Mouse (Mus musculus): ENCODE measurements around the gene Mthfd2.
"Not testable (repeated sequence)": the region's sequence is repeated elsewhere in the genome, so short reads cannot be mapped to it uniquely, and the experiment has no call there.

The Mthfd2 gene

DNA sequence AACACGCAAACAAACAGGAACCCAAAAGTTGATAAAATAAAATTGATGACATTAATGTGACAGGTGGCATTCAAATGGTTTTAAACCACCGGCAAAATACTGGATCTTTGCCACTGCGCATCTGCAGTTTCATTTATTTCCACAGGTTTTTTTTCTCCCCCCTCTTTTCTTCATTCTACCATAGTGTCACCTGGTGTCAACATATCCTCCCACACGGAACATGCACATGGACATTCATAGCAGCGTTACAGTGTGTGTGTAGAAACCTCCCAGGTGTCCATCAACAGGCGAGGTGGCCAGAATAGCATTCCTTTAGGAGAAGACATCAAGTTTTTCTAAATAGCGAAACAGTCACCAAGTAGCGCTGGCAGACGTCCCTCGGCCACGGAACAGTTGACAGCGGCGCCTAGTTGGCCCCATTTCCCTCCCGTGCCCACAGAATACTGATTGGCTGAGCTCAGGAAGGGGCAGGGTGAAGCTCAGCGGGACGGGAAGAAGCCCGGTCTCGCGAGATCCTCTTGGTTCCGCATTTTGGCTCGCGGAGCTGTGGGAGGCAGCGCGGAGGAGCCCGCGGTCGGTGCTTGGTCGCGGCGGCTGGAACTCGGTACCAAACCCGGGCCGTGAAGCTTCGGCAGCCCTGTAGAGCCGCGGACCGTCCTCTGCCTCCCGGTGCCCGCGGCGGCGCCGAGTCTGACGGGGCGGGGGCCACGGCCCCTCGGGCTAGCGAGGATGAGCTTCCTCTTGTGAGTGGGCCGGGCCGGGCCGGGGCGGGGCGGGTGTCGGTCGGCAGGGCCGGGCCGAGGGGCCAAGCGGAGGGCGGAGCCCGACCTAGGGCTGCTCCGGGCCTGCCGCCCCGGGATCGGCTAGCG, at the start of gene Mthfd2, which contains the start of gene Mob1a:
Gene Mthfd2 (minus strand): TSS at position 384 of the 869 bp plus-strand sequence.
Gene Mob1a (plus strand): TSS at position 492 of the 869 bp plus-strand sequence.
- in situ Hi-C loops (cut with MboI, MseI) = no loop called here

- in situ Hi-C loops (cut with MboI, MseI) = no loop called here
Observed at GRCm38 (mm10) chr6:83373704-83374300, 48.1 kb upstream of the Mthfd2 start.

DNA sequence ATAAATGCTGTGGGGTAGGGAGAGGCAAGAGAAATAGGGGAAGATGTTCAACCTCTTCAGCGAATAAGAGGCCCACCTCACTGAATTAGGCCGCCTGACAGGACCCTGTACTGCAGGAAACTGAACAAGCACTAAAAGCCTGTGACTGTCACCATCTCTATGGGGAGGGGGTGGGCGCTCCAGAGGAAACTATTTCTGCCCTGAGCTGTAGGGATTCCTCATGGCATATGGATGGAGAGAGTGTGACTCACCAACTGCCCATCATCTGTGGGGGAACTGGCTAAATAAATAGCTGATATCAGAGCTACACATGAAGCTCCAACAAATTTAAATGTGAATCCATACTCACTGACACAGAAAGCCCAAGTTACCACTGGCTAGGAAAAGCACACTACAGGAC, 45.6 kb upstream of the Mthfd2 start:
- in situ Hi-C loops (cut with MboI, MseI) = no loop called here

GRCm38 (mm10) chr6:83370316-83370965, 44.7 kb upstream of the Mthfd2 start:
- in situ Hi-C loops (cut with MboI, MseI) = no loop called here

- in situ Hi-C loops (cut with MboI, MseI) = loop anchor here in 1 of 2 experiments (5.0 kb wide), 1 partner anchor 39 kb away; no protein-coding TSS in a partner anchor
Observed at GRCm38 (mm10) chr6:83363075-83363474, 37.4 kb upstream of the Mthfd2 start.

DNA sequence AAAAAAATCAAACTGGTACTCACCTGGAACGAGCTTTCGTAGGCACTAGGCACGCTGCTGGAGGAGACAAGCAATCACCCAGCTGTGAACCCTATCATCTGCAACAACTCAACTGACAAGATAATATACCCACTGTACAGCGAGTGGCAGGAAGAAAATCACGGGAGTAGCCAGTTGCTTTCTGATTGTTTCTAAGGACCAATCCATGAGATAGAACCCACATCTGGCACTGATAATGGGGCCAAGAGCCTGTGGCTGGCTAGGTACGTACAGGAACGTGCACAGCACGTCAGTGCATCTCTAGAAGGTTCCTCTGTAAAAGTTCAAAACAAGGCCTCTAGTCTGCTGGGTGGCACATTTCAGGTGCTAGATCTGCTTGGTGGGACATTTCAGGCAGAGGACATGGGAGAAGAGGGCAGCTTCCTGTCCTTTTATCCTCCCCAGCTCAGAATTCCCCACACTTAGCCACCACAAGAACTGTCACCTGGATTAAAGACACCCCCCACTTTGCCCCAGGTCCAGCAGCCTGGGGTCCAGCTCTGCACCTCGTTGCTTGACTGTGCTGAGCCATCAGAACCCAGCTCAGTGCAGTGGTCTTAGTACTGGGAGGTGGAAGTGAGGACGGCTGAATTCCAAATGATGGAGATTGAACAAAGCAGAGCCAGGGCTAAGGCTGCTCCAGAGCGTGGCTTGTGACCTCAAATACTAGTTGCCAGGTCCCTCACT, 36.0 kb upstream of the Mthfd2 start:
- in situ Hi-C loops (cut with MboI, MseI) = loop anchor here in 1 of 2 experiments (5.0 kb wide), 1 partner anchor 41 kb away; no protein-coding TSS in a partner anchor

GRCm38 (mm10) chr6:83357436-83357835, 31.7 kb upstream of the Mthfd2 start:
- in situ Hi-C loops (cut with MboI, MseI) = loop anchor here (5.0 kb wide), 2 partner anchors 155 to 300 kb away; partner anchors contain the start of gene Clec4f (in 1 of the 2)

DNA sequence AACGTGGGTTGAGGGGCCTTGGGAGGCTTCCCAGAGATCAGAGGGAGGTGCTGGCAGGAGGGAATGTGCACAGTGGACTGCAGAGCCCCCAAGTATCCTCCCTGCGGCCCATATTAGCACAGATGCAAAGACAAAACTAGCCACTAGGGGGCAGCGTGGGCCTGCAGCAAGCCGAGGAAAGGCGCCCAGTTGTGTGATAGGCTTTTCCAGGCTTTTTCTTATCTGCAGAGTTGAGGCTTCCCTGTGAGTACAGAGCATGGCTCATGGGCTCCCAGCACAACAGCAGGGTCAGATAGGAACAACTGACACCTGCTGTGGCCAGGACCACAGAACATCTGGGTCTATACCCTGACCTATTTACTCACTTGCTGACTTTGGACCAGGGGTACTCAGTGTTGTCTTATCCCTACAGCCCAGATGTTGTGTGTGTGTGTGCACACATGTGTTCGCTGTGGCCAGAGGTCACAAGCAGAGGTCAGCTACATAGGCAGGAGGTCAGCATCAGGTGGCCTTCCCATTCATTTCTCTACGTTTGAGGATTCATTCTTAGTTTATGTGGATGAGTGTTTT, 30.9 kb upstream of the Mthfd2 start:
- in situ Hi-C loops (cut with MboI, MseI) = loop anchor here (5.0 kb wide), 2 partner anchors 156 to 301 kb away; partner anchors contain the start of gene Clec4f (in 1 of the 2)

DNA sequence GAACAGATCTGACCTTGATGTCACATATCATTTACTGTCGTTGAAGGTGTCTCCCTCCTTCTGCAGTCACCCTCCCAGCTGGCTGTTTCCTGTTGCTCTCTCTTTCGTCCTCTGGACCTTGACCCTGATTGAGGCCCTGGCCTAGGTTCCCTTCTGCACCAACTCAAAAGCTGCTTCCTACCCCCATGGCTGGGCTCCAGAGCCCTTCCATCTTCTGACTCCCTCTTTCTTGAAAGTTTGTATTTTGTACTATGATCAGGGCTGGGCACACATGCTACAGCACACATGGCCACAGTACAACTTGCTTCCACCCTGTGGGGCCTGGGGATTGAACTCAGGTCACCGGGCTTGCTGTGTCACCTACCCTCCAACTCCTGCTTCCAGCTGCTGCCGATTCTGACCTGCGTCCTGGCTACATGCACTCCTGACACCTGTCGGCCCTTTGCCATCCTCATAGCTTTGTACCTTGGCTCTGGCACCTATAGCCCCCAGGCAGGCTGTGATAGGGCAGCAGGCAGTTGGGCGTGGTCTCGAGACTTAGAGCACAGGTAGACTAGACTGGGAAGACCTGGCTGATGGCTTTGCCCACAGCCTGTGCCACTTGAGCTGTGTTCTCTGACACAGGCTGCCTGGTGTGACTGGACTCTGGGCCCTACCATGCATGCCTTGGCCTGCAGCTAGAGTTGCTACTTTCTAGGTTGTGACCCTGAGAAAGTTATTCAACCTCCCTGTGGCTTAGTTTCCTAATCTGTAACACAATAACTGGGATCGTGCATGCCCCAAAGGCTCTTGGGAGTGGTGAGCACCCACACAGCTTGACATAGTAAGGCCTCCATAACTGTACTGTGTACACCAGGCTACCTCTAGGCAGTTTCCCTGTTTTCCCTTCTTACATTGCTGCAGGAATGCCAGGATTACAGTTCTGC, 29.4 kb upstream of the Mthfd2 start:
- in situ Hi-C loops (cut with MboI, MseI) = loop anchor here (5.0 kb wide), 3 partner anchors 157 to 302 kb away; partner anchors contain the start of gene Clec4f (in 1 of the 2)

DNA sequence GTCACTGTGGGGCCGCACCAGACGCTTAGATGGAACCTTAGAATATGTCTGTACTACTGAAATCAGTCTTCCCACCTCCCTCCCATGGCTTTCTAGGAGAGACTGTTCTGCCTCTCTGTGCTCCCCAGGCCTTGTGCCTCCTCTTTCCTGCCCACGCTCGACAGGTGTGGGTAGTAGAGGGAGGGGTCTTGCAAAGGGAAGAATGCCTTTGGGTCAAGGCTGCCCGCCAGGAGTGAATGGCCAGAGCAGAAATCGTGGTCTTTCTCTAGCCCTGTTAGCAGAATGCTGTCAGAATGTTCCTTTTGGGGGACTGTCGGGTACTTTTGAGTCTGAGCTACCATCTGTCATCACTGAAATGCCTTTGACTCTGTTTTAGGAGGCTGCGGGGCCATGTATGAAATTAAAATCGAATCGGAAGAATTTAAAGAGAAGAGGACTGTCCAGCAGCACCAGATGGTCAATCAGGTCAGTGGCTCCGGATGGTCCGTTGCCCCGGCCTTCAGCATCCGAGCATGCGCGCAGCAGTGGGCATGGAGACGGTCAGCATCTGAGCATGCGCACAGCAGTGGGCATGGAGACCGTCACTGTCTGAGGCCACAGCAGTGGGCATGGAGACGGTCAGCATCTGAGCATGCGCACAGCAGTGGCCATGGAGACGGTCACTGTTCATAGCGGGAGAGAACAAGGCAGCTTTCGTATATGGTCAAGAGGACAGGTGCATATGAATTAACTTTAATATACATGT, 27.1 kb upstream of the Mthfd2 start:
- in situ Hi-C loops (cut with MboI, MseI) = loop anchor here in 1 of 2 experiments (5.0 kb wide), 2 partner anchors 159 to 214 kb away; no protein-coding TSS in a partner anchor

GRCm38 (mm10) chr6:83351490-83352160, 25.9 kb upstream of the Mthfd2 start:
- in situ Hi-C loops (cut with MboI, MseI) = loop anchor here in 1 of 2 experiments (5.0 kb wide), 2 partner anchors 161 to 216 kb away; no protein-coding TSS in a partner anchor

DNA sequence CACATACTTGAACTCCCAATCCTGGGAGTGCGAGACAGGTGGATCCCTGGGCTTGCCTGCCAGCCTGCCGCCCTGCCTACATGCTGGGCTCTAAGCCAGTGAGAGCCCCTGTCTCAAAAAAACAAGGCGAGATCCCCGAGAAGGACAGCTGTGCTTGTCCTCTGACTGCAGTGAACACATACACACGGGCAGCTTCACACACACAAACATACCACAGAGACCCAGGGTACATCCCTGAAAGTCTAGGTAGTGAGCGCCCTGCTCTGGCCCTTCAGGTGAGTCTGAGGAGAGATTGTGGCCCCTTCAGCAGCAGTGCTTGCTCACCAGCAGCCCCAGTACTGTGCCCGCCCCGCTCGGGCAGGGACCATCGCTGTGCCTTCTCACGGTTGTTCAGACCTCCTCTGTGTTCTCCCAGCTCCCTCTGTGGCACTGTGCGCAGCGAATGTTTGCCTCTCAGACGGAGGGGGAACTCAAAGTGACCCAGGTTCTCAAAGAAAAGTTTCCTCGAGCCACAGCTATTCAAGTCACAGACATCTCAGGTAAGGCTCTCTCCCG, 25.2 kb upstream of the Mthfd2 start:
- in situ Hi-C loops (cut with MboI, MseI) = loop anchor here in 1 of 2 experiments (5.0 kb wide), 2 partner anchors 161 to 216 kb away; no protein-coding TSS in a partner anchor

DNA sequence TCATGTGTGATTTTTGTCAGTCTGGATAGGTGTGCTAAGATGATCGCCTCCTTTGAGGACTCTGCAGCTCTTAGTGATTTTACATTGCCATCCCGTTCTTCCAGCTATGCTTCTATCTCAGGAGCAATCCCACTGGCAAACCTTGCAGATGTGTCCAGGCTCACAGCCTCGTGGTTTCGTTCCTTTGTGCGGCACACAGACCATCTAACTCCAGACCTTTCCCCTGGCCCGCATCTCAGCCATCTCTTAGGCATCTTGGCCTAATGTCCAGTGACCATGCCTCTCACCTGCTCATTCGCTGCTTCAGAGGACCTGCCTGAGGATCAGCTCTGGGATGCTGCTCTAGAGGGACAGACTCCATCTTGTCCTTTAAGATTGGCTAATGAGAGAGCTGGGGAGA, 24.5 kb upstream of the Mthfd2 start:
- in situ Hi-C loops (cut with MboI, MseI) = loop anchor here in 1 of 2 experiments (5.0 kb wide), 2 partner anchors 162 to 217 kb away; no protein-coding TSS in a partner anchor

- in situ Hi-C loops (cut with MboI, MseI) = no loop called here
Observed at GRCm38 (mm10) chr6:83349274-83349958, 23.7 kb upstream of the Mthfd2 start.

DNA sequence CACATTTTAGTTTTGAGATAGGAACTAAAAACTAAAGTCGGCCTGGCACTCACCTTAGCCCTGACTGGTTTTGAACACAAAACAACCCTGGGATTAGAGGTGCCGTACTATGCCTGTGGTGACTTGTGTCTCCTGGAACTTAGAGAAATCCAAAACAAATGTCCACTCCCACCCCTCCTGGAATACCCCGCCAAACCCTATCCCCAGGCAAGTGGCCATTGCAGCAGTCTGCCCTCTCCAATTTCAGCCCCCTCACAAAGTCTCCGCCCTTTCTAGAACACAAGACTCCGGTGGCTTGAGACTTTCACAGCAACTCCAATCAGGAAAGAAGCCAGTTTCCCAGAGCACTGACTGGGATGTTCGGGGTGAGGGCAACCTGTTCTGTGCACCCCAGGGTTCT, 23.2 kb upstream of the Mthfd2 start, which contains the start of gene Bola3:
Gene Bola3 (plus strand): TSS at position 275 of the 400 bp plus-strand sequence.
- in situ Hi-C loops (cut with MboI, MseI) = no loop called here

GRCm38 (mm10) chr6:83347916-83348315, 22.2 kb upstream of the Mthfd2 start:
- in situ Hi-C loops (cut with MboI, MseI) = no loop called here

DNA sequence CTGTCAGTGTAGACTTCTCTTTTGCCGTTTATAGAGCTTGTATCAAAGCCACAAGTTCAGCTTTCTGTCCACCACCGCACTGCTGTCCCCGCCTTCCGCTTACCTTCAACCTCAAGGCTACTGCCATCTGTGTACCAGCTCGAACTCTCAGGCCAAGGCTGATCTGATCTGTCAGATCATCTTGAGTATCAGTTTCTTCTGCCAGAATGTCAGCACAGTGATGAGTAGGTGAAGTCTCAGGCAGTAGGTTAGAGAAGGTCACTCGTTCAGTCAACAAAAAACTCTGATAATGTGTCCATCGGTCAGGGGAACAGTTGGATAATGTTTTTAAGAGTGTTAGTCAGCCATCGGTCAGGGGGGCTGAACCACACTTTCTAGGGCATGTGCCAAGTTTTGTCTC, 19.6 kb upstream of the Mthfd2 start:
- in situ Hi-C loops (cut with MboI, MseI) = not testable (repeated sequence)

Data from T-helper 17 cell (primary cell).